Mouse (Mus musculus): ENCODE measurements around the gene Prdm8. TPM values are rescaled to one million over a fixed set of nuclear protein-coding genes. Genes with fewer than 3 reads are reported as not detected.
A peak's percentile ranks its signal among the peaks of the same experiment; 100 is the strongest.

The Prdm8 gene
- 2.0 and 2.5 TPM in 2 replicates for polyA plus RNA-seq (2015; fragmentation: Nextera tagmentation; extraction: Ambion mirVana)

DNA sequence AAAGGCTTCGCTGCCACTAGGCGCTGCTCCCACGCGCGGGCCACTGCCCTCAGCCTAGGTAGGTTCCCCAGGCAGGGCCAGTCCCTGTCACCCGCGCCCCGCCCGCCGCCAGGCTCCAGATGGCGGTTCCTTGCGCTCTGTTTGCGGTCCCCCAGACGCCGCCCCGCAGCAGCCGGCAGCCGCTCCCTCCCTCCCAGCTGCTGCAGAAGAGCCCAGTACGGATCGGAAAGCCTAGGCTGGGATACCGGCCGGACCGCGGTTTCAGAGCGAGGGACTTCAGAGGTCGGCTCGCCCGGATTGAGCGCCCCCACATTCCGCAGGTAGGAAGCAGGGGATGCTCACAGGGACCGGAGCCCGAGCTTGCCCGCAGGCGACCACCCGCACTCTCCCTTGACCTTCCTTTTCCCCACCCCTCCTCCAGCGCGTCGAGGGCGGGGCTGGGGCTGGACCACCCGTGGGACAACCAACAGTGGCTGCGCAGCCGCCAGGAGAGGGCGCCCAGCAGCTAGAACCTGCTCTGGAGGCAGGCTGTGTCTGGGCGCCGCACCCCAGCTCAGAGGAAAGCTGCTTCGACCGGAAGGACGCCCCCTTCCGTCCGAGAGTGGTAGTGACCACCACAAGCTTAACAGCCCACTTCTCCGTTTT, at the start of gene Prdm8:
Gene Prdm8 (plus strand): TSS at position 19 of the 645 bp plus-strand sequence.
- Histone ChIP-seq H3K4me2 (replicated peaks) (peak within 1 kb of the TSS; percentile 69), H3K9me3 (no peaks in the 10 kb centered on the region), H3K4me1 (replicated peaks) (peaks cover 55% of the 10 kb centered on the region), H3K36me3 (no peaks in the 10 kb centered on the region), H3K27me3 (peaks cover 66% of the 10 kb centered on the region), H3K9ac (replicated peaks) (peak within 1 kb of the TSS; percentile 58), H3K4me3 (replicated peaks) (peak within 1 kb of the TSS; percentile 48), H3K27ac (peak within 1 kb of the TSS; percentile 51; the same call in 1 of the 2 replicates)
- WGBS = under 1% methylated on average over 47 of the region's 51 CpGs
- peak; percentile 94 for ATAC-seq

DNA sequence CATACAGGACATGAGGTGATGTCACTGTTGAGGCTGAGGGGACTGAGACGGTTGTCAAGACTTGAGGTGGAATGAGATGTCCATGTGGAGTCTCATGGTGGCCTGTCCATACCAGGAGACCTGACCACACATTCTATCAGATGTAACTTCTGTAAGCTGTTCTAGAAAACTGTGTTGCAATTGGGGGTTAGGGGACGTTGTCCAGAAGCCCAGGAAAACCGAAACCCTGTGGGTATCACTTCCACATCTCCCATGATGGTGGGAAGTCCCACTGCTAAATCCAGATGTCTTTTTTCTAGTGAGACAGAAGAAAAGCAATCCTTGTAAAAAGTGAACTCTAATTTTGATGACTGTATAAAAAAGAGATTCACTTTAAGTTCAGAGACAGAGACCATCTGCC, 39.9 kb upstream of the Prdm8 start:
- Histone ChIP-seq H3K27me3 (no peaks in the 10 kb centered on the region), H3K4me3 (replicated peaks) (no peak overlapping the region), H3K9ac (replicated peaks) (no peak overlapping the region), H3K4me2 (replicated peaks) (no peak overlapping the region), H3K9me3 (no peaks in the 10 kb centered on the region), H3K4me1 (replicated peaks) (no peaks in the 10 kb centered on the region), H3K27ac (no peak overlapping the region), H3K36me3 (no peaks in the 10 kb centered on the region)
- ATAC-seq = no peak
- 85% methylated on average over 3 of the region's 3 CpGs for WGBS

DNA sequence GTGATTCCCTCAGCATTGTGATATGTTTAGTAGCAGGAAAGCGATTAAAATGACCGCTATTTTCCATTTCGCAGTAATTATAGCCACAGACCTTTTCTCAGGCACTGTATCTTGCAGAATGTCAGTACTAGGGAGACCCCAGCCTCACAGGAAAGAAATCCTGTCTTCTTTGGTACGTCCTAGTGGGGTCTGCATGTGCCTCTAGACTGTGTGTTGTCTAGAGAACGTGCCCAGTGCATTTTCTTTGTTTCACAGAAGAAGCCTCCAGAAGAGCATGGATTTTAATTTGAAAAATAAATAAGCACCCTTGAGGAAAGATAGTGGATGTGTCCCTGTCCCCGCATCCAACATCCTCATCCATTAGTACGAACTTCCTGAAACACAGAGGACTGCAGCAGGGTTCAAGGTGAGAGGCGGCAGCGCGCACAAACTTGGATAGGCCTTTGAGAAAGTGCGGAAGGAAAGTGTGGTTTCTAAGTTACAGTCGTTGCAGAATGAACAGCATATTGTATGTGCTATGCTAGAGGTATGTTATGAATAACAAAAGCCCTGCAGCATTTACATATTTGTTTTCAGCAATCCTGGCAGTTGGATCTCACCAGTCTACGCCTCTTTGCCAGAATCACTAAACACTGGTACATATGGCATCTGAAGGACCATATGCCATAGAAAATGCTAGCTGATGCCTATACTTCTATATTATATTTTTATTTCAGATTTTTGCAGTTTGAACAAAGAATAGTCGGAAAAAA, 28.3 kb upstream of the Prdm8 start:
- no peak overlapping the region for H3K4me2 ChIP-seq (replicated peaks)
- no peak overlapping the region for H3K9ac ChIP-seq (replicated peaks)
- peaks cover 16% of the 10 kb centered on the region for H3K4me1 ChIP-seq (replicated peaks)
- H3K36me3 ChIP-seq = no peaks in the 10 kb centered on the region
- ATAC-seq = peak; percentile 67
- 65% methylated on average over 14 of the region's 14 CpGs for WGBS
- H3K9me3 ChIP-seq = no peaks in the 10 kb centered on the region
- H3K27ac ChIP-seq = no peak overlapping the region
- H3K4me3 ChIP-seq (replicated peaks) = no peak overlapping the region
- H3K27me3 ChIP-seq = no peaks in the 10 kb centered on the region

DNA sequence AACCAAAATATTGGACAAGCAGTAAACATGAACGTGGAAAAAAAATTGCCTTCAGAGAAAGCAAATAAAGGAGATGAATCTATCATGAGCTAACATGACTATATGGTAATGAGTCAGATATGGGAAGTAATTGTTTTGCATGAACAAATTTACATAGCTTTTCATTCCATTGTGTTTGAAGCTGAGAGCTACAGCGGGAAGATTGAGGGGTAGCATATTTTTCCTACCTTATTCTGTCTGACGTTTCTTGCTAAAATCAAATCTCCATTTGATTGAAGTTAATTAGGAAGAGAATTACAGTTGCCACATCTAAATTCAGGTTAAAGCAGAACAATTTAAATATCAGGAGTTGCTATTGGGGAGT, 27.7 kb upstream of the Prdm8 start:
- Histone ChIP-seq H3K27me3 (no peaks in the 10 kb centered on the region), H3K4me2 (replicated peaks) (no peak overlapping the region), H3K4me1 (replicated peaks) (peaks cover 16% of the 10 kb centered on the region), H3K4me3 (replicated peaks) (no peak overlapping the region), H3K27ac (no peak overlapping the region), H3K9ac (replicated peaks) (no peak overlapping the region), H3K9me3 (no peaks in the 10 kb centered on the region), H3K36me3 (no peaks in the 10 kb centered on the region)
- WGBS = 51% methylated on average over 3 of the region's 3 CpGs
- ATAC-seq = no peak

DNA sequence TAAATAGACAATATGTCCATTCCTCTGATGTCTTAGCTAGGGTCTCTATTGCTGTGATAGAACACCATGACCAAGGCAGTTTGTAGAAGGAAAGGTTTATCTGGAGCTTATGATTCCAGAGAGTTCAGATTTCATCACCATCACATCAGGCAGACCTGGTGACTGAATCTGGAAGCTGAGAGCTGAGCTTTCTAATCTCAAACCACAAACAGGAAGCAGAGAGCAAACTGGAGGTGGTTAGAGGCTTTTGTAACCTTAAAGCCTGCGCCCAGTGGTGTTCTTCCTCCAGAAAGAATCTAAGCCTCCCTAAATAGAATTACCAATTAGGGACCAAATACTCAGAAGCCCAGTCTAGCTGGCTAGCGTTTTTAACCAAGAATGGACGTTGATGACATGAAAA, 20.1 kb upstream of the Prdm8 start:
- WGBS = 61% methylated on average over 3 of the region's 3 CpGs
- no peak overlapping the region for H3K9ac ChIP-seq (replicated peaks)

DNA sequence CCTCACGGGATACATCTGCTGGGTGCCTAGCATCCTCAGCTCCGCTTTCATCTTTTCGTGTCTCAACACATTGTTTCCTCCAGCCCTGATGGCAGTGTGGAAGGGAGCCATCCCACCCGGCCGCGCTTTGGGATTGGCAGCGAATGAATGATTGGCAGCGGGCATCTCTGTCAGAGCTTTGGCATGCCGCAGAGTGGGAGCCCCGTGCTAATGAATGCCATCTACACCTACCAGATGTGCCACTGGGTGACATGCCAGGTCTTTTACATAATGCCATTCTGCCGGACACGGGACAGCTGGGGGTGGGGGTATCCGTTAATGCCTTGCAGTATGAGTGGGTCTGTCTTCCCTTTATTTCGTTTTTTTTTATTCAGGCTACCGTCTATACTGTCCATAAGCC, 882 bp upstream of the Prdm8 start:
- ATAC-seq = peak; percentile 10; the same call in 1 of the 2 replicates
- H3K9me3 ChIP-seq = no peaks in the 10 kb centered on the region
- H3K4me1 ChIP-seq (replicated peaks) = peaks cover 48% of the 10 kb centered on the region
- H3K4me3 ChIP-seq (replicated peaks) = peak overlapping the region; percentile 6; the same call in 1 of the 2 replicates
- WGBS = 2% methylated on average over 15 of the region's 15 CpGs
- no peaks in the 10 kb centered on the region for H3K36me3 ChIP-seq
- H3K27me3 ChIP-seq = peaks cover 55% of the 10 kb centered on the region
- peak overlapping the region; percentile 69 for H3K4me2 ChIP-seq (replicated peaks)
- H3K9ac ChIP-seq (replicated peaks) = no peak overlapping the region
- no peak overlapping the region for H3K27ac ChIP-seq

More for the DNA sequence above, 20.1 kb upstream of the Prdm8 start:
- no peak overlapping the region for H3K4me3 ChIP-seq (replicated peaks)
- no peaks in the 10 kb centered on the region for H3K27me3 ChIP-seq
- H3K9me3 ChIP-seq = no peaks in the 10 kb centered on the region
- no peak for ATAC-seq
- no peaks in the 10 kb centered on the region for H3K36me3 ChIP-seq
- no peak overlapping the region for H3K4me2 ChIP-seq (replicated peaks)
- no peaks in the 10 kb centered on the region for H3K4me1 ChIP-seq (replicated peaks)
- no peak overlapping the region for H3K27ac ChIP-seq

DNA sequence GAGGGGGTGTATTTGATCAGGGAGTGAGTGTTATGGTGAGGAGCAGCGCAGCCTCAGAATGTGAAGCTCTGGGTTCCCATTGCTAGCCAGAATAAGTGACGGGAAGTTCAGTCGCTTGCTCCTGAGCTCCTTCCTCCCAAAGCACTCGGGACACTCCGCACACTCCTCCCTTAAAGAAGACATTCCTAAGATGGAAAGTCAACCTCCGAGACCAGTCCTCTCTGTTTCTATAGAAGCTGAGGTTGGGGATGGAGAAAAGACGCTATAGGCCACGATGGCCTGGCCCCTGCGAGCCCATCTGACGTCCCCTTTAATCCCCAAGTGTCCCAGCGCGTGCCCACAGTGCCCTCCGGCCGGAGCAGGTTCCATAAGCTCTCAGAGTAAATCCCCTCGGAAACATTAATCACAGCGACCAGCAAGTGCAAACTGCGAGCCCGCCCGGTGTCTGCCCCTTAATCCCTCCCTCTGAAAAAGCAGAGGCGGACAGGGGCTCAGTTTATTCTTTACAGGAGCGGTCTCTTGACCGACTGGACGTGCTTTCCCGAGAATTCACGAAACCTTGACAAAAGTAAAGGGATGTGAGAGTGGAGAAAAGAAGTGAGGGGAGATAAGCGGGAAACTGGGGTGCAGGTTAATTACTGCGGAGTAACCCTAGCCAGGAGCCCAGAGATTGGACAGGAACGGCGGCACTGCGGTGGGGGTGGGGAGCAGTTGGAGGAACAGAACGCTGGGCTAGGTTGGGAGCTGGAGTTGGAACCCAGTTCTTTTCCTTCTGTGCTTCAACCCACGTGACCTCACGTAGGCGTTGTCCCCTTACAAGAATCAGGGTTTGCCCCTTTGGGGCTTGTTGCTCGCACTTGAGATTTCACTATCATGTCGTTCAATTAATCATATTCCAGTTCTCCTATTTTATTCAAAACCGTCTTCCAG, 1.6 kb downstream of the Prdm8 start:
- peak overlapping the region; percentile 48 for H3K4me3 ChIP-seq (replicated peaks)
- H3K27ac ChIP-seq = no peak overlapping the region
- WGBS = under 1% methylated on average over 37 of the region's 37 CpGs
- peak overlapping the region; percentile 69 for H3K4me2 ChIP-seq (replicated peaks)
- peaks cover 60% of the 10 kb centered on the region for H3K4me1 ChIP-seq (replicated peaks)
- H3K9me3 ChIP-seq = no peaks in the 10 kb centered on the region
- ATAC-seq = no peak
- H3K36me3 ChIP-seq = no peaks in the 10 kb centered on the region
- peaks cover 80% of the 10 kb centered on the region for H3K27me3 ChIP-seq
- peak overlapping the region; percentile 44; the same call in 1 of the 2 replicates for H3K9ac ChIP-seq (replicated peaks)

DNA sequence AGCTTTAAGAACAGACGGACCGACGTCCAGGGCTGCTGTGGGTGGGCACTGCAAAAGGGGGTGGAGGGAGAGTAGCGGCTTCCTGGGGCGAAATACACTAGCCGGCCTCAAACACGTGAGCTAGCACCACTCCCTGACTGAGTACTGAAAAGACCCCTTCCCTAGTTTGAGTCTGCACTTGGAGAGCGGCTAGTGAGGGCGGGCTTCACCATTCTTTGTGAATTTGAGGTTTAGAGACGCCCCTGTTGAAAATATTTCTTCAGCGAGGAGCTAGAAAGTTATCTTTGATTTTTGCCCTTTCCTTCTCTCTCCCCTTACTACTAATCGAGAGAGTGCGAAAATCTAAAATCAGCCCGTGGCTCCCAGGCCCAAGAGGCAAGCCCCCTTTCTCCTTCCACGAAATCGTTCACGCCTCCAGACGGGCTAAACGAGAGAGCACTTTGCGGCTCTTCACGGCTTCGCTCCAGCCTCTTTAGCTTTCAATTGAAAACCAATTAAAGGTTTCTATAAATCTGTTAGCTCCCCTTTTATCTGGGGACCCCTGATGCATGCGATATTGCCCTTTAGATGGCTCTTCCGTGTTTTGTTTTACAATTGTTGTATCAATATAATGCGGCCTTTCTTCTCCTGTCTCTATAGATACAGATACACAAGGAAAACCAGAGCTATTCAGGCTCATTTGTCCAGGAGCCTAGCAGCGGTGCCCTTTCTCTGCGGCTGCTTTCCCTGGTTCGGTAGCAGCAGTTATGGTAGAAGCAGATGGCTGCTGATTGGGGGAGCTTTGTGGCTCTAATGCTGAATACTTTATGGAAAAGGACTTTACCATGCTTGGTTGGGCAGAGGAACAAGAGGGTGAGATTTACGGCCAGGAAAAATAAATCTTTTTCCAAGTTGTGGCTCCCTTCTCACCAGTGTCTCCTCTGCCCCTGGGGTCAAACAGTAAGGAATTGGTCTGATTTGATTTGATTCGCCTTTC, 2.7 kb downstream of the Prdm8 start:
- Histone ChIP-seq H3K4me3 (replicated peaks) (peak overlapping the region; percentile 48), H3K27me3 (peaks cover 86% of the 10 kb centered on the region), H3K9ac (replicated peaks) (no peak overlapping the region), H3K27ac (0 out of 2 replicates have a peak overlapping the region, but pooled peaks have one; percentile 7), H3K36me3 (no peaks in the 10 kb centered on the region), H3K9me3 (no peaks in the 10 kb centered on the region), H3K4me1 (replicated peaks) (peaks cover 60% of the 10 kb centered on the region), H3K4me2 (replicated peaks) (peak overlapping the region; percentile 69)
- WGBS = under 1% methylated on average over 30 of the region's 30 CpGs
- no peak for ATAC-seq

DNA sequence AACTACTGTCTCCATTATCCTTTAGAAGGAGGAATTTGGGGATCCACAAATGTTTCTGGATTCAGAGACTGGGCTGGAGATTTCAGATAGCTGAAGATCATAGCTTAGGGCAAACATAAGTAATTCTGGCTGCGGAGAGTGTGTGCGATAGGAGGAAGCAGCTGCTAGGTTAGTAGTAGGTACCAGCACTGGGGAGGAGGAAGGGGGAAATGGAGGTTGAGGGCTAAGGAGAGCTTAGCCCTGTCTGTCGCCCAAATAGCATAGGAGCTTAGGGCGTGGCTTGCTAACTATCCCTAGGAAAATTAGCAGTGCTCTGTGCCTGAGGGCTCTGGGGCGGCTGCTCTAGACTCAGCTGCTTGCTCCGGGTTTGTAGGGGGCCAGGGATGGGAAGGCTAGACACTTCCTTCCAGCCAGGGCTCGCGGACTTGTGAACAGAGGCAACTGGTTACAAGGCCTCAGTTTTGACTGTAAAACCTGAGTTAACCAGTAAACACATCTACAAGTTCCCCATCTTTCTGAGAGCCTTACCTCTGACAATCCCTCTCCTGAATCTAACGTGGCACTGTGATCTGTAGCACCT, 4.7 kb downstream of the Prdm8 start:
- Histone ChIP-seq H3K9ac (replicated peaks) (no peak overlapping the region), H3K4me3 (replicated peaks) (no peak overlapping the region), H3K4me1 (replicated peaks) (peaks cover 50% of the 10 kb centered on the region), H3K9me3 (no peaks in the 10 kb centered on the region), H3K27me3 (peaks cover 85% of the 10 kb centered on the region), H3K4me2 (replicated peaks) (no peak overlapping the region), H3K36me3 (no peaks in the 10 kb centered on the region), H3K27ac (no peak overlapping the region)
- ATAC-seq = no peak
- WGBS = 3% methylated on average over 9 of the region's 9 CpGs

DNA sequence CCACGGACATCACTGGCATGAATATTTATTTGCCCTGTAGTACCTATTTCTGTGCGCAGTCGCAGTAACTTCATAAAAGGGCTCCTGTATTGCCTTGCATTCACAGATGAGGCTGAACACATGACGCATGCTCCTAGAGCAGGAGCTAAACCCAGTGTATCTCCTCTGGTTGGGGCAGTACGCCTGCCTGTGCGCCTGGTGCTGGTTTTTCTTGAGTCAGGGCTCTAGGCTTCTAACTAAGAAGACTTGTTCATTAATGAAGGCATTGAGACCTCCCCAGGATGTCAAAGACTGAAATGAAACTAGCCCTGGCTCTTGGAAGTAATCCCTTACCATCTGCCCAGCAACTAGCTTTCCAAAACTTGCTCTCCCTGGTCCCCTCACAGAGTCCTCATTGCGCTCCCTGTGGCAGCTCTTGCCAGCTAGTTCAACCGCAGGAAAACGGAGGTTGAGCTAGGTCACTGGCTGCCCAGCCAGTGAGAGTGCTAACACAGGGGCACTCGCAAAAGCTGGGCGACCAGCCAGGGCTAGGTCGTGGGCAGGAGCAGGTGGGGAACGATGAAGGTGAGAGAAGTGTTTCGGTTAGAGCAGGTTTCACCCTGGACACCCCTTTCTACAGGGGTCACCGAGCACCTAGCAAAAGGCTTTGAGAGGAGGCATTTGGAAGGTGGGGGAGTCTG, 5.6 kb downstream of the Prdm8 start:
- Histone ChIP-seq H3K4me2 (replicated peaks) (no peak overlapping the region), H3K9me3 (no peaks in the 10 kb centered on the region), H3K9ac (replicated peaks) (no peak overlapping the region), H3K27me3 (peaks cover 88% of the 10 kb centered on the region), H3K27ac (no peak overlapping the region), H3K4me3 (replicated peaks) (no peak overlapping the region), H3K4me1 (replicated peaks) (peaks cover 42% of the 10 kb centered on the region), H3K36me3 (no peaks in the 10 kb centered on the region)
- ATAC-seq = no peak
- WGBS = 7% methylated on average over 15 of the region's 15 CpGs
